In genomic region chr4:89210314-89210713, GRCm38 (mm10) we compare ENCODE assay signal across 18 mouse cellular contexts.
"Had no signal": no experiment of that assay in that cellular context is flagged by ENCODE, and none has a peak within 500 bp of the region (broad histone marks: within the 10 kb centered on the region; RNA-seq: fewer than 3 reads in every experiment).

No protein-coding gene starts in this region.

- H3K4me1 ChIP-seq: liver, embryonic 13.5 days; midbrain, embryonic 10.5 days; midbrain, embryonic 13.5 days; neural tube, embryonic 13.5 days; stomach, embryonic 15.5 days had no signal

- H3K9me3 ChIP-seq: liver, embryonic 13.5 days; megakaryocyte, embryonic 14.5 days; midbrain, embryonic 10.5 days; midbrain, embryonic 13.5 days; neural tube, embryonic 13.5 days; stomach, embryonic 15.5 days had no signal

- H3K36me3 ChIP-seq: liver, embryonic 13.5 days; midbrain, embryonic 10.5 days; midbrain, embryonic 13.5 days; neural tube, embryonic 13.5 days; stomach, embryonic 15.5 days had no signal

- H3K9ac ChIP-seq: liver, embryonic 13.5 days; midbrain, embryonic 13.5 days; neural tube, embryonic 13.5 days; stomach, embryonic 15.5 days had no signal

- H3K27ac ChIP-seq: liver, embryonic 13.5 days; midbrain, embryonic 10.5 days; midbrain, embryonic 13.5 days; neural tube, embryonic 13.5 days; stomach, embryonic 15.5 days had no signal

- ATAC-seq: lung, postnatal 0 days; midbrain, embryonic 13.5 days; midbrain, embryonic 16.5 days had no signal

- DNase-seq: kidney, adult 9 months; kidney, postnatal 14 days; kidney, postnatal 4 days; left cerebral cortex, postnatal 4 days; liver, embryonic 13.5 days; lung, adult 2 months; retina, postnatal 1 day; right cerebral cortex, postnatal 25 days; spleen, adult 18-20 months; thymus, postnatal 36 days had no signal

- H3K4me2 ChIP-seq: liver, embryonic 13.5 days; midbrain, embryonic 13.5 days; neural tube, embryonic 13.5 days; stomach, embryonic 15.5 days had no signal

- H3K27me3 ChIP-seq: liver, embryonic 13.5 days; midbrain, embryonic 13.5 days; neural tube, embryonic 13.5 days; stomach, embryonic 15.5 days had no signal

- H3K4me3 ChIP-seq: liver, embryonic 13.5 days; megakaryocyte, embryonic 14.5 days; midbrain, embryonic 10.5 days; midbrain, embryonic 13.5 days; myocyte; neural tube, embryonic 13.5 days; stomach, embryonic 15.5 days had no signal
